Mouse (Mus musculus) c-Kit-negative CD71-positive TER-119-positive erythroid progenitor cells, embryonic 14.5 days (primary cell): ENCODE measurements around the gene Irf2bp2.
"Not testable (repeated sequence)": the region's sequence is repeated elsewhere in the genome, so short reads cannot be mapped to it uniquely, and the experiment has no call there.

Source experiments
- DNase-seq: peaks from one replicate; pipeline ENCODE4 v3.0.0-alpha.2; 2013; ENCODE audit warnings: low read depth, low spot score

Gene Irf2bp2

DNA sequence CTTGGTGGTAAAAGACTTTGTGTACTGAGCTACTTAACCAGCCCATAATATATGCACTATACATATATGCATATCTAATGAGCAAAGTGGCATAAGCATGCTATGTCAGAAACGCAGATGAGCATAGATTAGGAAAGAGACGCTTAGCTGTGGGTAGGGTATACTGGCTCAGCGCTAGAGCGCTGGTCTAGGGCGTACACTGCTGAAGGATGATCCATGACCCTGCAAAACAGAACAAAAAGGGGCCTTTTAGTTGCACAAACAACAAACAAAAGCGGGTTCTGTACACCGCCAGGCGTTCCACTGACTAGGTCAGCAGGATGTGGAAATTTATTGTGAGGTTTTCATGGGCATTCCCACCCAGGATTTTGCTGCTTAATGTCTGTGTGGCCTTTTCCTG lies 8.9 kb upstream of the Irf2bp2 start:
- DNase-seq: no peak

DNA sequence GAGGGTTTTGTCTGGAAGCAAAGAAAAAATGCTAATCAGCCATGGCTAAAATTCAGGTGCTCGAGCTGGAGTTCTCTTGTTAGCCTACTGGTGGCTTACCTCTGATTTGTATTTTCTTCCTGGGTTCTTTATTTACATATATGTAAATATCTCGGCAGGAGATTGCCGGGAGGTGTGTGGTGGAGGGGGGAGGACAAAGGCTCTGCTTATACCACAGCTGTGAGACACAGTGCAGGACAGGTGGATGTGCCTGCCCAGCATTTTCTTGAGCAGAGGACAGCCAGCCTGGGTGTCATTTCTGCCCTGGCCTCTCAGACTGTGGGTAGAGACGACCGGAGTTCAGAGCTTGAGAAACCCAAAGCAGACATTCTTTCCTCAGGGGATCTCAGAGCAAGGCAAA lies 7.5 kb upstream of the Irf2bp2 start:
- DNase-seq: no peak

DNA sequence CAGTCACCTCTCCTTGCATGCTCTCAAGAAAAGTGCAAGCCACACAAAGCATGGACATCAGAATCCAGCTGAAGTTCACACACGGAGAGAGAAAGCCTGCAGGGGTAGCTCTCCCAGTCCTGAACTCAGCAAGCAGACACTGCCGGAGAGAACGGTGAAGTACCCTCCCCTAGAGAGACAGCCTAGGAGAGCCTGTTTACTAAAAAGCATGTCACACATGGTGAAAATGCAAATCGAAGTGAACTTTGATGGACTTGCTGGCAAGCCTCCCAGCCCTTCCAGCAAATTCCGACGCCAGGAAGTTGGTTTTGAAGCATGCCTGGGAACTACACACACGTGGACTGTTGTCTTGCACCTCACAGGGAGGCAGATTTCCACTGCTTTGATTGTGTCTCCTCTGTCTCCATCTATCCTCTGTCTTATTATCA lies 7.0 kb upstream of the Irf2bp2 start:
- DNase-seq: no peak

DNA sequence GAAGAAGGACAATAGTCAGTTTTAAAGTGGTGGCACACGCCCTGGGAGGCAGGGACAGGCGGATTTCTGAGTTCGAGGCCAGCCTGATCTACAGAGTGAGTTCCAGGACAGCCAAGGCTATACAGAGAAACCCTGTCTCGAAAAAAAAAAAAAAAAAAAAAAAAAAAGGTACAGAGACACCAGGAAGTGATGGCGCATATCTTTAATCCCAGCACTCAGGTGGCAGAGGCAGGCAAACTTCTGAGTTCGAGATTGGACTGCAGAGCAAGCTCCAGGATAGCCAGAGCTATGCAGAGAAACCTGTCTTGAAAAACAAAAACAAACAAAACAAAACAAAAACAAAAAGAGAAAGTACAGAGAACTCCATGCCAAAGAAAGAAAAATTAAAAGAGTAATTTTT lies 6.6 kb upstream of the Irf2bp2 start:
- not testable (repeated sequence) for DNase-seq

DNA sequence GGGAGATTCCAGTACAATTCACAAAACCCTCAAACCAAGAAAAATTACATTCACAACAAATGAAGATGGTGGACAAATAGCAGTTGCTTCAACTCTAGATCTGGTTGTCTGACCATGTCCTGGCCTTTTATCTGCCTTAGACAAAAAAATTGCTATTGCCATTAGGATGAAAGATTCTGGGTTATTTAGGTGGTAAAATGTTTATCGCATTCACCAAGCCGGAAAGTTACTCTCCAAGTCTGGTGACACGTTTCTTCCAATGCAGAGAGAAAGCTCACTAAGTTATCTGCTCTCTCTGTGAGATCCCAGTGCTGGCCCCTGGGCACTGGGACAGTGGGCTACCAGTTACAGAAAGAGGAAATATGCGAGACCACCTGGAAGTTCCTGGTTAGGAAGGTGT lies 5.5 kb upstream of the Irf2bp2 start:
- no peak for DNase-seq

DNA sequence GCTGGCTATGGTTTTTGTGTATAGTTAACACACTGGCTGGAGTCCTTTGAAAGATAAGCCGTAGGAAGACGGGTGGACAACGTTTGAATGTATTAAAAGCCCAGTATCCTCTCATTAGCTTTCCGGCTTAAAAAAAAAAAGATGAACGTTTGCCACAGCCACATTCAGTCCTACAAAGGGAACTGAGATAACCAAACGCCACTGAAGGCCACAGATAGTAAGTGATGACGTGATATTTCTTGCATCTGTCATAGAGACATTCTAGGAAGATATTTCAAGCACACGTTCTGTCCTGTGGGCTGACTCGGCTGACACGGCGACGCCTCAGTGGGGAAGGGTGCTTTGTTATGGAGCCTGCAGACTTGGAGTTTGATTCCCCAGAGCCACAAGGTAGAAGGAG lies 4.4 kb upstream of the Irf2bp2 start:
- no peak for DNase-seq

DNA sequence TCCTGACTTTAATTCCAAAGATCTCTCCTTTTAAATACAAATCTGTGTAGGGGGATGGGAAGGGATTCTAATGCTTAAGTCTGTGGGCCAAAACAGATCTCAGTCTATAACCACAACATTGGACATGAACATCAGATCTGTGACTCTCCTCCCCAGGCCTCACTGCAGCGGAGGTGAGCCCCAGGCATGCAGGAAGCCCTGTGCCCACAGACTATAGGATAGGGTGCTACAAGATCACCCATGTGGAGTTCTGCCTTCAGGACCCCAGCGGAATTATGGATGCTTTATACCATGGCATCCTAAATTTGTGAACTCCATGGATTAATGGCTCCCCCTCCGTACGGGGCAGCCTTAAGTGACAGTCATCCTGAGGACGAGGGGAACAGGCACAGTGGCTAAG lies 2.9 kb upstream of the Irf2bp2 start:
- DNase-seq: no peak

DNA sequence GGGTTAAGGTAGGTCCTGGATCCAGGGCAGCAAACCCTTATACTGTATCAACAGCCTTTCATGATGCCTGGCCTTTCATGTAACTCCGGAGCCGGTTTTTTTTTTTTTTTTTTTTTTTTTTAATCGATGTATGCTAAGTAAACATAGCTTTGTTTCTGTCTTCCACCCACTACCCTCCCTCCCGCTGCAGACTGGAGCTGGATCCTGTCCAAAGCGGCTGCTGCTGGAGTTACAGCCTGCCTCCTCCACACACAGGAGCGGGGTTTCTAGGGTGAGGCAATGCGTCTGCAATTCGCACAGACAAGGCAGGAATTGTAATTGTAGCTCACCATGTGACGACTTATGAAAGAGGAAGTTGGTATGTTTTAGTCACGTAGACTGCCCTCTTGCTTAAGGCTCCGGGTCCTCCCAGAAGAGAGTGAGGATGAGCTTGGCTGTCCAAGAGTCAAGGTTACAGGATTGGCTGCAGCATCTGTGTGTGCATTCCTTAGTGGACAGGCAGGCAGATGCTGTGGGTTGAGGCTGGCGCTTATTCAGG lies 2.4 kb upstream of the Irf2bp2 start:
- no peak for DNase-seq

DNA sequence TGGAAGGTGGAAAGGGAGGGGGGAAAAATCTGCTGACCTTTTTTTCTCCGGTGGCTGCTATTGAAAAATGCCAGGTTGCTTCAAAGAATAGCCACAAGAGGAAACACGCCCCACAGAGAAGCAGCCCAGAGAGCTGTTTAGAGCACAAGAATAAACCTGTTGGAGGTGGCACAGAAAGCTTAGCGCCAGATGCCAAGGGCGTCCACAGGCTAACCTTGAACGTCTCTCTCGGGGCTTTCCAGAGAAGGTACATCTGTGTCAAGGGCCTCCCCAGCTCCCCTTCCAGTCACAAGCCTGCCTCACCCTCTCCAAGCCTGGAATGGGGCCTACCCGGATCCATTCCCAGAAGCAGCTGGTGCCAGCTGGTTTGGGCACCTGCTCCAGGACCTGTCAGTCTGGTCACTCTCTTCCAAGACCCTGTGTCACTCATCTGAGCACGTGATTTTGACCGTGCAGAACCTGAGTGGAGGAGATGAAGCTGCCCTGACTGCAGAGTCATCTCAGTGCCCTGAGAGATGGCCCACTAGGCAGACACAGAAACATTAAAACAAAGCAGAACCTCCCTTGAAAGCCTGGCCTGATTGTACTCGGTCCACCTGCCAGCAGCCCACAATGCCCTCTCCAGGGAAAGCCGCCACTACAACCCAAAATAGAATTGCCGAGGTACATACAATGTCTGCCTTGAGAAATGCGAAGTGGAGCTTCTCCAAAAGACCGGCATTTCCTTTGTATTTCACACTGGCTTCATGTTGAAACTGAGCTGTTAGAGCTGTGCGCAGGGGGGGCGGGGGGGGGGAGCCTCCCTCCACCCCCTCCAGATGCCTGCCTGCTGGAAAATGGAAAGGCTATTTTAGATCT lies 1.6 kb upstream of the Irf2bp2 start:
- no peak for DNase-seq

DNA sequence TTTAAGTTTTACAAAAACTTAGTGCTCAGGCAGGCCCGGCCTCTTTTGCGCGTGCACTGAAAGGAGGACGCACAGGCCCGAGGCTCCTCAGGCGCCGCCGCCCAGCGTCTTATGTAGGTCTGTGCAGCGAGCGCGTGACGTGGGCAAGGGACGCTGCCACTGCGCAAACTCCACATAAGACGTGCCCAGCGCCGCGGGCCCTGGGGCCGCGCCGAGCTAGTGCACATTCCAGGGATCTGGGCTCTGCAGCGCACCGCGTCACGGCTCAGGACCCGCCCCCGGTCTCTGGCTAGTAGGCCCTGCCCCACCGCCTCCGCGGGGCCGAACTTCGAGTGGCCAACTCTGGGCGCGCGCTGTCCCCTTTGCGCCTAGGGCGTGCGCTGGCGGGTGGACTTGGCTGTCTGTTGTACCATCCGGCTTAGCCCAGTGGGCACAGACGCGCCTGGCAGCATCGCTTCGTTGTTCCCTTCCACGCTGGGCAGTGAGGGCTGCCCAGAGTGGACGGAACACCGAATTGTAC lies 755 bp upstream of the Irf2bp2 start:
- peak; percentile 48 for DNase-seq

DNA sequence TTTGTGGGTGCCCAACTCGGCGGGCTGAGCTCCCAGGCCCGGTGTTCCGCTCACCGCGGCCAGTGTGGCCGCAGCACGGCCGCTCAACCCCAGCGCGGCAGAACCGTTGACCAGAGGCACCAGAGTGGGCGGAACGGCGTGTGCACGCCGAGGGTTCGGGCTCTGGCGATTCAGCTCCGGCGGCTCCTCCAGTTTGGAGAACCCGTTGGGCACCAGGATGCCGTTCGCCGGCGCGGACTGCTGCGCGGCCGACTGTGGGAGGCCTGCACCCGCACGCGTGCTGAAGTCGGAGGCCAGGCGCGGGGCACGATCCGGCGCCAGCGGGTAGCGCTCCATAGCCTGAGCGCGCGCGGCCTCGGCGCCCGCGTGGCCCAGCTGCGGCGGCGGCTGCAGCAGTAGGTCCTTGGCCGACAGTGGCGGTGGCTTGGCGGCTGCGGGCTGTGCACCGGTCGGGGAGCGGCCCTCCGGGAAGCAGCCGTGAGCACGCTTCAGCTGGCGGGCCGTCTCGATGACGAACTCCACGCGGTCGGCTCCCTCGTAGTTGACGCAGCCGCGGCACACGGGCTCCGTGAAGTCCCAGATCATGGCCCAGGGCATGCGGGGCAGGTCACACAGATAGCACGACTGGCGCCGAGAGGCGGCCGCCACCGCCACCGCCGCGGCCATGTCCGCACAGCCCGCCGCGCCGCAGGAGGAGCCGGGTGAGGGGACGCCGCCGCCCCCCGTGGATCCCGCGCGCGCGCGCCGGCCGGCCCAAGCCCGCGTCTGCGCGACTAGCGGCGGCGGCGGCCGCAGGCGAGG lies 815 bp downstream of the Irf2bp2 start:
- no peak for DNase-seq

DNA sequence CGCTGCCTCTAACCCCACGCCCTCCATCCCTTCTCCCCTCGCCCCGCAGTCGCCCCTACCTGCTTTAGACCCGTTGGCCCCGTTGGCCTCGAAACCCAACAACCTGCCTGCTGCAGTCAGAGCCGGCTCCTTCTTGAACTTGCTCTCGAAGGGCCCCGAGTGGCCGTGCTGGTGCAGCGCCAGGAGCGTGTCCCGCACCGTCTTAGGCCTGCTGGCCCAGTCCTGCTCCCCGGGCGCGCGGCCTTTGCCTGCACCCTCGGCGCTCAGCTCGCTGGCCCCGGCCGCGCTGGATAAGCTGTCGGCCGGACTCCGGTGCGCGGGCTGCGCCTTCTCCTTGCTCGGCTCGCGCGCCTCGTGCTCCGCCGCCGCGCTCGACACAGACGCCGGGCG lies 1.4 kb downstream of the Irf2bp2 start:
- DNase-seq: no peak

DNA sequence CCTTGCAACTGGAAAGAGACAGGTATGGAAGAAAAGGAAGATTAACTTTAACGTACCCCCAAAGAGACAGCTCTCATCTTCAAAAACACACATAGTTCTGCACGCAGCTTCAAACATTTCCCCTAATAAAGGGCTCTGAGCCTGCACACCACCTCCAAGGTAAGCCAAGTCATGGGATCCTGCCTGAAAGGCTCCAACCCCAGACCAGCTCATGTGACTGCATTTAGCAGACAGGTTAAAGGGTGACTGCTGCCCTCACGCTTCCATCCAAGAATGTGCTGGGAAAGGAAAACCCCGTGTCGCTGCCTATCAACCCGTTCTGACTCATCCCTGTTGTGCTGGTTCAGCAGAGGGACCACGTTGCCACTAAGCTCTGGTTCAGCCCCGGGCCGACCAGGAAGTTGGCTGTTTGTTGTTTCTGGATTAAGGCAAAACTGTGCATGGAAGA lies 1.9 kb downstream of the Irf2bp2 start:
- DNase-seq: no peak

DNA sequence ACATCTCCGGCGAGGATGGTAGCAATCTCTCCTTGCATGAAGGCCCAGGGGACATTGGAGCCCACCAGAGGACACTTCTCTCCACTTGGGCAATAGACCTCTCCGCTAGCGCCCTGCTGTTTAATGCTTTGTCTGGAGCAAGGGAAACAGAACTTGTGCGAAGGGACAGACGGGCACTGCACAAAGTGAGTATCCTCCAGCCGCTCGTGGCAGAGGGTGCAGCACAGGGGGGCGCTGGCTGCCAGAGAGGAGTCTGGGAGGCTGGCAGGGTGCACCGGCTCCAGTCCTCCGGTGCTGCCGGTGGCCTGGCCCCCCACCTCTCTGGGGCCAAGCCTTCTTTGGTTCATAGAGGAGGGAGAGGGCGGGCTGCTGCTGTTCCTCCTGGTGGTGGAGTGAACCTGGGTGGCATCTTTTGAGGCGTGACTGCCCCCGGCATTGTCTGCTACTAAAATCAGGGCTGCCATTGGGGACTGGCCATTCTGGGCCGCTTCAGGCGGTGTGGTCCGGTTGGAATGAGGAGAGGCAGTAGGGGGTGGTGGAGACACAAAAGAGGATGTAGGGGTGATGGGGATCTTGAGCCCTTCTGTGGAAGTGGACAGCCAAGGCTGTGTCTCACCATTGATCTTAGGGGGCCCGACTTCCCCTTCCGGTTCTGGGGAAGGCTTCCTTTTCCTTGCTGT lies 2.5 kb downstream of the Irf2bp2 start:
- DNase-seq: no peak

DNA sequence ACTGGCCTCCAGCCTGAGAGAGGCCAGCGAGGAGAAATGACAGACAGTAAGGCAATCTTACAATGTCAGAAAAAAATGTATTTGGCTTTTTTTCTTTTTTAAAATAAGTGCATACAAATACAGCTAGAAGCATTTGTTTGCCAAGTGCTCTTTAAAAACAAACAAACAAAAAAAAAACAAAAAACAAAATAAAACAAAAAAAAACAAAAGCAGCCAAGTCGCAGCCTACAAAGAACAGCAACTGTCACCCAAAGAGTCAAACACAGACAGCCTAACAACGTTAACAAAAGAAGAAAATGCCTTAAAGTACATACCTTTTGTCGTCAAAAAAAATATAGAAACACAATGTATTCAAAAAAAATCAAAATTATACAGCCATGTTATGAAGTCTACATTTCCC lies 3.2 kb downstream of the Irf2bp2 start:
- DNase-seq: no peak

DNA sequence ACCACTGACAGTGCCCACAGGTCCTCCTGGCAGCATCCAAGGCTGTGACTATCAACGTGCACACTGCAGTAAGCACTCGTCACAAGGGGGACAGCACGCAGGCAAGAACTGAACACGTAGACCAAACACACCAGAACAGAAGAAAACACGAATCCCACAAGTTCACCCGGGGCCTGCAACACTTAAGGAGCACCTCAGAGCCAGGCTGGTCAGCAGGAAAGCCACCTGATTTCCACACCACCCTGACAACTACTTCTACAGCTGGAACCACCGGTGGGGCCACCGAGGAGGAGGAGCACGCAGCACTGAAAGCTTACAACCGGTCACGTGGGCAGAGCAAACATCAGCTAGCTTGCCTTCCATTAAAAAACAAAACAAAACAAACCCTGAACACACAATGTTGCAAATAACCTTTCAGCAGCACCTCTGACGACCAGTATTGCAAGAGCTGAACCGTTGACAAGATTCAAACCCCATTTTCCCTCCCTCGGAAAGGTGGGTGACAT lies 3.7 kb downstream of the Irf2bp2 start:
- DNase-seq: peak; percentile 57

DNA sequence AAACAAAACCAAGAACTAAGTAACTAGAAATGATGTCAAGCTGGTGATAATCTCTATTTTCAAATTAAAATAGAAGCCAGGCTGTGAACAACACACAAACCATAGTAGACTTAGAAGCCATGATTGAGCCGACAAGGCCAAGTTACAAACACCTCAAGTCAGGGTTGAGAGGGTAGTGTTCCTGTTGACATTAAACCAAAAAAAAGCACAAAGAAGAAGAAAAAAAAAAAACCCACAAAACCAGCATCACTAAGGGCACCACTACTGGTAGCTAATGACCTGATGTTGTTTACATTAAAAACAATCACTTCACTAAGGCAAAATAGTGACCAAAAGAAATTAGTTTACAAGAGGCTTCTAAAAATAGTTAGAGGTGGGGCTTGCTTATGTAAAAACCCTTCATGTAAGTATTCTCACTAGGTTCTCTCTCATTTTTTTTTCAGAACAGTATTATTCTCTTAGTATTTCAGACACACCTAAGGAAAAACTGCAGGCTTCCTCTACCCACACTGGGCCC lies 4.2 kb downstream of the Irf2bp2 start:
- no peak for DNase-seq

DNA sequence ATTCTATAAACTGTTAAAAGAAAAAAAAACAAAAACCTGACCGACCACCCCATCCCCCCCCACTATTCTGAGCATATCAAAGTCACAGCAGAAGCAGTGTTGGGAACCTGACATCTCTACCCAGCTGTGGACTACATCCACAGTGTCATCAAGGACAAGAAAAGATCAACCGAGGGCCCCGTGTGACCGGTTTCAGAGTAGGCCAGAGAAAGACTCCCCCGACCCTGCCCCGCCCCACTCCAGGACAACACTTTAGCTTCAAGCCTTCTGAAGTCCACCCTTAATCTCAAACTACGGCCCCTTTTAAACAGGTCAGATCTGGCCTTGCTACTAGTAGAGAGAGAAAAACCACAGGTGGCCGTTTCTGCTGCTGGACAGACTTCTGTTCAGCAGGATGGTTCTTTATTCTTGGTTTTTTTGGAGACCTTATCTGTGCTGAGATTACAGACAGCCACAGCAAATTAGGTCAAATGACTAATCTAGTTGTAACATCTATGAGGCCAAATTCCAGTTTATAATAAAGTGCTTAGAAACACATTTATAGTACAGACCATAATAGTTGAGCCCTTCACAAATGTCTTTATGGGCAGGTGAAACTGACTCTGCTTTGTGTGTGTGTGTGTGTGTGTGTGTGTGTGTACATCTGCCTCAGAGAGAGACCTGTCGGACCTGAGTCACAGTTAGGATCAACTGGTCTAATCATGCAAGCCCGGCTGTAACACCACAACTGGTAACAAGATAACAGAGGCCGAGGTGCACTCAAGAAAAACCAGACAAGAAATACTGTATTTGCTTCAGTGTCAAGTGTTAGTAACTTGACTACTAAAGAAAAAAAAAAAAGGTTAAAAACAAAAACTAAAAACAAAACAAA lies 4.9 kb downstream of the Irf2bp2 start:
- peak; percentile 65 for DNase-seq

DNA sequence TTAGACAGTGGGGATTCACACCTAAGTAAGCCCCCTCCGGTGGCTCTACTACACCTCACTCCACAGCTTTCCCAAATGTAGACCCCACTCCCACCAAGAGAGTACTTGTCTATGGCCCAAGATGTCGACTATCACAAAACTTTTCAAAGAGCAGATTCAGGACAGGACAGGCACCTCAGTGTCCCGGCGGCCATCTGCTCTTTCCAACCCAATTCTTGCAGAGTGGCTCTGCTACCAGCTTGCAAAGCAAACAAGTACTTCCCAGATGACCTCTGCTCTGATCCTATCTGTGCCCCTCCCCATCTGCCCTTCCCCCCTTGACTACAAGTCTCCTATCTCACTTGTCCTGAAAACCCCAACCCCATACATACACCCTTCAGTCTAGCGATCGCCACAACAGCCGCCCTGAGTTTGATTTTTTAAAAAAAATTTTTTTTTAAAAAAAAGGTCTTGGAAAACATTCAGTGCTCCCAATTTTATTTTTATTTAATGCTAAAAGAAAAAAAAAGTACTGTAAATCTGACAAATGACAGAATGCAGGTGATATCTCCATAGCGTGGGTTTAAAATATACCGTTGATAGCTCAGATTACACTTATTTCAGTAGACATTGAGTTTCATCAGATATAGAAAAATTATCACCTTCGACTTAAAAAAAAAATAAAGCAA lies 5.8 kb downstream of the Irf2bp2 start:
- no peak for DNase-seq
